Mouse (Mus musculus) stomach, embryonic 14.5 days (tissue): ENCODE data around the gene Cpt1c. TPM values are rescaled to one million over a fixed set of nuclear protein-coding genes. Genes with fewer than 3 reads are reported as not detected.
A peak's percentile ranks its signal among the peaks of the same experiment; 100 is the strongest.

Experiments
- ATAC-seq: fragments of 200-750 bp; cut with Nextera tagmentation; 2 replicates; pipeline ENCODE4 v1.8.0; 2017; ENCODE audit warnings: low read depth, moderate TSS enrichment; ENCODE audit not compliant: insufficient number of reproducible peaks, insufficient read depth, low FRiP score
- H3K27ac ChIP-seq: fragments of 300-500 bp; sonication (generic); 2 replicates; pipeline ENCODE4 v1.5.1; 2014; ENCODE audit warnings: mild to moderate bottlenecking, low read length, moderate library complexity, mixed read lengths
- H3K27me3 ChIP-seq: fragments of 300-500 bp; sonication (generic); 2 replicates; pipeline ENCODE4 v1.6.1; 2014; ENCODE audit warnings: low read length, control low read depth, mixed read lengths; ENCODE audit not compliant: control insufficient read depth, insufficient read depth
- H3K36me3 ChIP-seq: fragments of 300-500 bp; sonication (generic); 2 replicates; pipeline ENCODE4 v1.6.1; 2014; ENCODE audit warnings: mild to moderate bottlenecking, control low read depth, low read length, moderate library complexity, mixed read lengths; ENCODE audit not compliant: control insufficient read depth, insufficient read depth
- H3K4me1 ChIP-seq: fragments of 300-500 bp; sonication (generic); 2 replicates; pipeline ENCODE4 v1.6.1; 2014; ENCODE audit warnings: low read length, control low read depth, mixed read lengths; ENCODE audit not compliant: control insufficient read depth, insufficient read depth
- H3K4me2 ChIP-seq: fragments of 300-500 bp; sonication (generic); replicated peaks from 2 replicates; pipeline ENCODE4 v1.6.1; 2014; ENCODE audit warnings: low read depth, low read length, control low read depth
- H3K4me3 ChIP-seq: fragments of 300-500 bp; sonication (generic); 2 replicates; pipeline ENCODE4 v1.5.1; 2014; ENCODE audit warnings: low read depth, low read length, control low read depth
- H3K9ac ChIP-seq: fragments of 300-500 bp; sonication (generic); replicated peaks from 2 replicates; pipeline ENCODE4 v1.6.1; 2014; ENCODE audit warnings: low read depth, mild to moderate bottlenecking, control low read depth, low read length, moderate library complexity, mixed read lengths
- H3K9me3 ChIP-seq: fragments of 300-500 bp; sonication (generic); 2 replicates; pipeline ENCODE4 v1.6.1; 2016; ENCODE audit warnings: low read depth, low read length, control low read depth; ENCODE audit not compliant: control insufficient read depth
- WGBS: fragments of 180-500 bp; shearing (Covaris S2); extraction: QIAGEN DNeasy Blood & Tissue Kit; methylation state at CpG from one replicate; pipeline ENCODE4 v1.1.7; 2014; 5-methylcytosine and 5-hydroxymethylcytosine counted together
- polyA plus RNA-seq: library from polyadenylated mRNA; unstranded; fragments of >200 nt; fragmentation: Nextera tagmentation; extraction: Ambion mirVana; gene quantifications from 2 replicates; pipeline ENCODE4 v1.2.1, GENCODE M21; 2014

The Cpt1c gene
- polyA plus RNA-seq, 1 experiment from 2014 or later: 25.0 TPM

- Histone ChIP-seq H3K36me3 (no peaks in the 10 kb centered on the region), H3K27ac (no peak within 1 kb of the TSS), H3K9me3 (no peaks in the 10 kb centered on the region), H3K4me3 (no peak within 1 kb of the TSS), H3K4me2 (no peak within 1 kb of the TSS), H3K4me1 (no peaks in the 10 kb centered on the region), H3K9ac (no peak within 1 kb of the TSS), H3K27me3 (no peaks in the 10 kb centered on the region)
- ATAC-seq: no peak
- WGBS: 78% methylated on average over 7 of the region's 7 CpGs
Measured at GRCm38 (mm10) chr7:44942904-44943303, 31.7 kb downstream of the Cpt1c start, which contains the start of gene Tsks. Gene Tsks, plus strand, starts transcription at chr7:44943204.

- H3K9ac ChIP-seq: no peak overlapping the region
- no peaks in the 10 kb centered on the region for H3K36me3 ChIP-seq
- no peaks in the 10 kb centered on the region for H3K4me1 ChIP-seq
- no peak overlapping the region for H3K27ac ChIP-seq
- no peak overlapping the region for H3K4me3 ChIP-seq
- no peak overlapping the region for H3K4me2 ChIP-seq
- peaks cover 5% of the 10 kb centered on the region; the same call in 1 of the 2 replicates for H3K9me3 ChIP-seq
- no peaks in the 10 kb centered on the region for H3K27me3 ChIP-seq
- no peak for ATAC-seq
- 88% methylated on average over 4 of the region's 4 CpGs for WGBS
Measured at GRCm38 (mm10) chr7:44938680-44939079, 36.0 kb downstream of the Cpt1c start.

GRCm38 (mm10) chr7:44929204-44930151 lies 45.2 kb downstream of the Cpt1c start, which contains the start of gene Ap2a1:
Gene Ap2a1, minus strand, starts transcription at chr7:44929496.
- Histone ChIP-seq H3K4me2 (peak within 1 kb of the TSS; percentile 64), H3K9ac (peak within 1 kb of the TSS; percentile 90), H3K4me3 (peak within 1 kb of the TSS; percentile 96), H3K4me1 (peaks cover 15% of the 10 kb centered on the region), H3K27me3 (no peaks in the 10 kb centered on the region), H3K9me3 (no peaks in the 10 kb centered on the region), H3K36me3 (no peaks in the 10 kb centered on the region; the same call in 1 of the 2 replicates), H3K27ac (peak within 1 kb of the TSS; percentile 91)
- ATAC-seq: peak; percentile 98
- under 1% methylated on average over 84 of the region's 84 CpGs for WGBS

GRCm38 (mm10) chr7:44928570-44928969 lies 46.1 kb downstream of the Cpt1c start:
- Histone ChIP-seq H3K4me3 (peak overlapping the region; percentile 96), H3K4me1 (peaks cover 15% of the 10 kb centered on the region), H3K27ac (no peak overlapping the region), H3K4me2 (peak overlapping the region; percentile 64), H3K9me3 (no peaks in the 10 kb centered on the region), H3K9ac (peak overlapping the region; percentile 90), H3K27me3 (no peaks in the 10 kb centered on the region), H3K36me3 (peaks cover 4% of the 10 kb centered on the region; the same call in 1 of the 2 replicates)
- 0% methylated on average over 1 of the region's 1 CpGs for WGBS
- ATAC-seq: no peak

- H3K27ac ChIP-seq: no peak overlapping the region
- no peaks in the 10 kb centered on the region for H3K9me3 ChIP-seq
- 83% methylated on average over 3 of the region's 3 CpGs for WGBS
- H3K9ac ChIP-seq: no peak overlapping the region
- ATAC-seq: no peak
- peaks cover 13% of the 10 kb centered on the region for H3K4me1 ChIP-seq
- H3K36me3 ChIP-seq: peaks cover 16% of the 10 kb centered on the region; the same call in 1 of the 2 replicates
- no peak overlapping the region for H3K4me2 ChIP-seq
- no peak overlapping the region for H3K4me3 ChIP-seq
- H3K27me3 ChIP-seq: no peaks in the 10 kb centered on the region
Measured at GRCm38 (mm10) chr7:44925468-44925867, 49.2 kb downstream of the Cpt1c start.

- Histone ChIP-seq H3K36me3 (peaks cover 21% of the 10 kb centered on the region; the same call in 1 of the 2 replicates), H3K27ac (no peak overlapping the region), H3K9ac (no peak overlapping the region), H3K9me3 (no peaks in the 10 kb centered on the region), H3K4me2 (no peak overlapping the region), H3K4me3 (no peak overlapping the region), H3K27me3 (no peaks in the 10 kb centered on the region), H3K4me1 (0 out of 2 replicates have a peak, but pooled peaks cover 2% of the 10 kb centered on the region)
- ATAC-seq: no peak
Measured at GRCm38 (mm10) chr7:44922530-44922929, 52.1 kb downstream of the Cpt1c start.

GRCm38 (mm10) chr7:44919127-44919526 lies 55.5 kb downstream of the Cpt1c start:
- Histone ChIP-seq H3K4me1 (0 out of 2 replicates have a peak, but pooled peaks cover 2% of the 10 kb centered on the region), H3K27ac (no peak overlapping the region), H3K9me3 (no peaks in the 10 kb centered on the region), H3K27me3 (no peaks in the 10 kb centered on the region), H3K36me3 (peaks cover 34% of the 10 kb centered on the region), H3K4me2 (no peak overlapping the region), H3K9ac (no peak overlapping the region), H3K4me3 (no peak overlapping the region)
- WGBS: 86% methylated on average over 5 of the region's 5 CpGs
- ATAC-seq: no peak

- 67% methylated on average over 3 of the region's 3 CpGs for WGBS
- Histone ChIP-seq H3K4me3 (no peak overlapping the region), H3K4me1 (0 out of 2 replicates have a peak, but pooled peaks cover 2% of the 10 kb centered on the region), H3K4me2 (no peak overlapping the region), H3K9me3 (no peaks in the 10 kb centered on the region), H3K27ac (no peak overlapping the region), H3K9ac (no peak overlapping the region), H3K27me3 (no peaks in the 10 kb centered on the region), H3K36me3 (peaks cover 33% of the 10 kb centered on the region)
- no peak for ATAC-seq
Measured at GRCm38 (mm10) chr7:44918219-44918618, 56.4 kb downstream of the Cpt1c start.
